Mouse (Mus musculus): ENCODE measurements around the gene Cdh23. TPM values are rescaled to one million over a fixed set of nuclear protein-coding genes. Genes with fewer than 3 reads are reported as not detected.

Cdh23 gene
- polyA plus RNA-seq, 1 experiment from 2014 or later: 0.41 TPM

GRCm38 (mm10) chr10:60281571-60282050 is 414.7 kb downstream of the Cdh23 start:
- DNase-seq (ENCODE audit: low spot score): no peak
- Histone ChIP-seq H3K9me3 (no peaks in the 10 kb centered on the region), H3K4me1 (replicated peaks) (peaks cover 92% of the 10 kb centered on the region), H3K36me3 (peaks cover 9% of the 10 kb centered on the region; the same call in 1 of the 2 replicates), H3K27me3 (ENCODE audit: insufficient read depth, poor library complexity, severe bottlenecking) (no peaks in the 10 kb centered on the region), H3K4me3 (no peak overlapping the region), H3K27ac (no peak overlapping the region)
- WGBS: 90% methylated on average over 9 of the region's 9 CpGs

GRCm38 (mm10) chr10:60280353-60280752 is 415.9 kb downstream of the Cdh23 start:
- DNase-seq (ENCODE audit: low spot score): no peak
- Histone ChIP-seq H3K4me1 (replicated peaks) (peaks cover 79% of the 10 kb centered on the region), H3K27ac (no peak overlapping the region), H3K9me3 (no peaks in the 10 kb centered on the region), H3K36me3 (peaks cover 9% of the 10 kb centered on the region; the same call in 1 of the 2 replicates), H3K4me3 (no peak overlapping the region), H3K27me3 (ENCODE audit: insufficient read depth, poor library complexity, severe bottlenecking) (no peaks in the 10 kb centered on the region)
- WGBS: 92% methylated on average over 6 of the region's 6 CpGs

GRCm38 (mm10) chr10:60279941-60280301 is 416.4 kb downstream of the Cdh23 start:
- Histone ChIP-seq H3K9me3 (no peaks in the 10 kb centered on the region), H3K4me1 (replicated peaks) (peaks cover 75% of the 10 kb centered on the region), H3K27me3 (ENCODE audit: insufficient read depth, poor library complexity, severe bottlenecking) (no peaks in the 10 kb centered on the region), H3K4me3 (peak overlapping the region; percentile 24; the same call in 1 of the 2 replicates), H3K27ac (0 out of 2 replicates have a peak overlapping the region, but pooled peaks have one; percentile 29), H3K36me3 (peaks cover 9% of the 10 kb centered on the region; the same call in 1 of the 2 replicates)
- DNase-seq (ENCODE audit: low spot score): no peak
- WGBS: 94% methylated on average over 9 of the region's 9 CpGs

- 0 out of 2 replicates have a peak overlapping the region, but pooled peaks have one; percentile 26 for H3K27ac ChIP-seq
- 74% methylated on average over 8 of the region's 8 CpGs for WGBS
- H3K27me3 ChIP-seq (ENCODE audit: insufficient read depth, poor library complexity, severe bottlenecking): no peaks in the 10 kb centered on the region
- H3K36me3 ChIP-seq: peaks cover 9% of the 10 kb centered on the region; the same call in 1 of the 2 replicates
- no peaks in the 10 kb centered on the region for H3K9me3 ChIP-seq
- peak overlapping the region; percentile 88; the same call in 1 of the 2 replicates for H3K4me3 ChIP-seq
- H3K4me1 ChIP-seq (replicated peaks): peaks cover 70% of the 10 kb centered on the region
- no peak for DNase-seq (ENCODE audit: low spot score)
These were observed 416.9 kb downstream of the Cdh23 start for GRCm38 (mm10) chr10:60279290-60279940.

GRCm38 (mm10) chr10:60278786-60279185 is 417.5 kb downstream of the Cdh23 start:
- H3K27ac ChIP-seq: no peak overlapping the region
- H3K4me1 ChIP-seq (replicated peaks): peaks cover 64% of the 10 kb centered on the region
- 82% methylated on average over 3 of the region's 3 CpGs for WGBS
- H3K27me3 ChIP-seq (ENCODE audit: insufficient read depth, poor library complexity, severe bottlenecking): no peaks in the 10 kb centered on the region
- peaks cover 9% of the 10 kb centered on the region; the same call in 1 of the 2 replicates for H3K36me3 ChIP-seq
- H3K9me3 ChIP-seq: no peaks in the 10 kb centered on the region
- H3K4me3 ChIP-seq: peak overlapping the region; percentile 88; the same call in 1 of the 2 replicates
- no peak for DNase-seq (ENCODE audit: low spot score)

- Histone ChIP-seq H3K36me3 (peaks cover 3% of the 10 kb centered on the region; the same call in 1 of the 2 replicates), H3K27ac (peak overlapping the region; percentile 99), H3K9me3 (no peaks in the 10 kb centered on the region), H3K27me3 (ENCODE audit: insufficient read depth, poor library complexity, severe bottlenecking) (no peaks in the 10 kb centered on the region), H3K4me1 (replicated peaks) (peaks cover 57% of the 10 kb centered on the region), H3K4me3 (peak overlapping the region; percentile 88)
- 9% methylated on average over 13 of the region's 13 CpGs for WGBS
- no peak for DNase-seq (ENCODE audit: low spot score)
These were observed 418.3 kb downstream of the Cdh23 start for GRCm38 (mm10) chr10:60278006-60278399.

GRCm38 (mm10) chr10:60277207-60278005 is 418.9 kb downstream of the Cdh23 start, which contains the start of gene Psap:
TSS of gene Psap (plus strand) at chr10:60277627.
- Histone ChIP-seq H3K36me3 (peaks cover 3% of the 10 kb centered on the region; the same call in 1 of the 2 replicates), H3K4me1 (replicated peaks) (peaks cover 51% of the 10 kb centered on the region), H3K9me3 (no peaks in the 10 kb centered on the region), H3K27ac (peak within 1 kb of the TSS; percentile 99), H3K27me3 (ENCODE audit: insufficient read depth, poor library complexity, severe bottlenecking) (no peaks in the 10 kb centered on the region), H3K4me3 (peak within 1 kb of the TSS; percentile 88)
- 3% methylated on average over 54 of the region's 54 CpGs for WGBS
- peak; percentile 92 for DNase-seq (ENCODE audit: low spot score)

- no peaks in the 10 kb centered on the region for H3K9me3 ChIP-seq
- 73% methylated on average over 6 of the region's 6 CpGs for WGBS
- no peak for DNase-seq (ENCODE audit: low spot score)
- no peaks in the 10 kb centered on the region for H3K27me3 ChIP-seq (ENCODE audit: insufficient read depth, poor library complexity, severe bottlenecking)
- peaks cover 19% of the 10 kb centered on the region for H3K4me1 ChIP-seq (replicated peaks)
- H3K27ac ChIP-seq: no peak overlapping the region
- no peaks in the 10 kb centered on the region for H3K36me3 ChIP-seq
- no peak overlapping the region for H3K4me3 ChIP-seq
These were observed 422.9 kb downstream of the Cdh23 start for GRCm38 (mm10) chr10:60273382-60273781.

GRCm38 (mm10) chr10:60272241-60272640 is 424.0 kb downstream of the Cdh23 start:
- H3K27me3 ChIP-seq (ENCODE audit: insufficient read depth, poor library complexity, severe bottlenecking): no peaks in the 10 kb centered on the region
- peaks cover 9% of the 10 kb centered on the region; the same call in 1 of the 2 replicates for H3K4me1 ChIP-seq (replicated peaks)
- no peak for DNase-seq (ENCODE audit: low spot score)
- WGBS: 60% methylated on average over 6 of the region's 6 CpGs
- H3K36me3 ChIP-seq: no peaks in the 10 kb centered on the region
- no peaks in the 10 kb centered on the region for H3K9me3 ChIP-seq
- H3K27ac ChIP-seq: no peak overlapping the region
- no peak overlapping the region for H3K4me3 ChIP-seq

- no peaks in the 10 kb centered on the region for H3K27me3 ChIP-seq (ENCODE audit: insufficient read depth, poor library complexity, severe bottlenecking)
- no peak overlapping the region for H3K4me3 ChIP-seq
- no peaks in the 10 kb centered on the region for H3K36me3 ChIP-seq
- no peak for DNase-seq (ENCODE audit: low spot score)
- no peaks in the 10 kb centered on the region for H3K9me3 ChIP-seq
- H3K27ac ChIP-seq: no peak overlapping the region
- WGBS: 80% methylated on average over 6 of the region's 6 CpGs
- H3K4me1 ChIP-seq (replicated peaks): 0 out of 2 replicates have a peak, but pooled peaks cover 5% of the 10 kb centered on the region
These were observed 425.3 kb downstream of the Cdh23 start for GRCm38 (mm10) chr10:60271015-60271414.

GRCm38 (mm10) chr10:60269141-60270064 is 426.9 kb downstream of the Cdh23 start:
- Histone ChIP-seq H3K9me3 (no peaks in the 10 kb centered on the region), H3K27me3 (ENCODE audit: insufficient read depth, poor library complexity, severe bottlenecking) (no peaks in the 10 kb centered on the region), H3K27ac (no peak overlapping the region), H3K4me3 (no peak overlapping the region), H3K4me1 (replicated peaks) (0 out of 2 replicates have a peak, but pooled peaks cover 5% of the 10 kb centered on the region), H3K36me3 (no peaks in the 10 kb centered on the region)
- 84% methylated on average over 13 of the region's 13 CpGs for WGBS
- DNase-seq (ENCODE audit: low spot score): no peak

- 0 out of 2 replicates have a peak, but pooled peaks cover 5% of the 10 kb centered on the region for H3K4me1 ChIP-seq (replicated peaks)
- no peaks in the 10 kb centered on the region for H3K27me3 ChIP-seq (ENCODE audit: insufficient read depth, poor library complexity, severe bottlenecking)
- no peaks in the 10 kb centered on the region for H3K9me3 ChIP-seq
- 88% methylated on average over 11 of the region's 11 CpGs for WGBS
- no peaks in the 10 kb centered on the region for H3K36me3 ChIP-seq
- no peak for DNase-seq (ENCODE audit: low spot score)
- no peak overlapping the region for H3K27ac ChIP-seq
- no peak overlapping the region for H3K4me3 ChIP-seq
These were observed 427.6 kb downstream of the Cdh23 start for GRCm38 (mm10) chr10:60268738-60269137.

Data from hindbrain, embryonic 10.5 days (tissue).